Mouse (Mus musculus): Measurements from ENCODE around the gene Iscu.

The Iscu gene

GRCm38 (mm10) chr5:113815638-113816152 lies 43.1 kb downstream of the Iscu start:
- no peak for DNase-seq (ENCODE audit: low spot score)

DNA sequence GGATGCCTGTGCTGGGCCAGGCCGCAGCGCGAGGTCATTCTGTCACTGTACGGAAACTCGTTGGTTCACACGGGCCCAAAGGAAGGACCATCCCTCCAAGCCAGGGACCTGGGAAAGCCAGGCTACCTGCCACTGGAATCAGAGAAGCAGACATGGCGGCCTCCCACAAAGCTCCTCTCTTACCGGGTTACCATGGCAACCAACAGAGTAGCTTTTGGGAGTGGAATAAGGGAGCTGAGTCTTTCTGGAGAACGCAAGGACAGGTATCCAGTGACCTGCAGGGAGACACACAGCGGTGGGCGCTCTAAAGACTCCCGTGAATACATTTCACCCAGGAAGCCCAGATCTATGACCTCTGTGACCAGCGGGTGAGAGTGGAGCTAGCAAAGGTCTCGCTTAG lies 46.0 kb downstream of the Iscu start:
- DNase-seq (ENCODE audit: low spot score): no peak

- no peak for DNase-seq (ENCODE audit: low spot score)
These were observed 51.7 kb downstream of the Iscu start for GRCm38 (mm10) chr5:113824228-113824627.

DNA sequence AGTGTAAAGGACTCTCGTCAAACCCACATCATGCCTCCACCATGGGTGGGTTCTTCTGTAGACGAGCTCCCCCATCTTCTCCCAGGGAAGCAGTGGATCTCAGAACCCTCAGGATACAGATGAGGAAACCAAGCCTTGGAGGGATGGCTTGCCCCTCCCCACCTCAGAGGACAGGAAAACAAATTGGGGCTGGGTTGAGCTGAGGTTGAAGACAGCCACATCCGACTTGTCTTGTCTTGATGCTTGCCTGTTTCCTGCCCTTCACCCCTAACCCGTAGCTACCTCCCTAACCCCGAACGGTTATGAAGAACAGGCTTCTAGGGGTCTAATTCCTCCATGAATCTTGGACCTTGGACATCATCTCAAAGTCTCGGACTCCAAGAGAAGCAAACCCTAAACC lies 53.0 kb downstream of the Iscu start:
- DNase-seq (ENCODE audit: low spot score): no peak

GRCm38 (mm10) chr5:113826619-113827018 lies 54.1 kb downstream of the Iscu start:
- DNase-seq (ENCODE audit: low spot score): no peak
